Mouse (Mus musculus): Measurements from ENCODE around the gene Ccin.

The Ccin gene

DNA sequence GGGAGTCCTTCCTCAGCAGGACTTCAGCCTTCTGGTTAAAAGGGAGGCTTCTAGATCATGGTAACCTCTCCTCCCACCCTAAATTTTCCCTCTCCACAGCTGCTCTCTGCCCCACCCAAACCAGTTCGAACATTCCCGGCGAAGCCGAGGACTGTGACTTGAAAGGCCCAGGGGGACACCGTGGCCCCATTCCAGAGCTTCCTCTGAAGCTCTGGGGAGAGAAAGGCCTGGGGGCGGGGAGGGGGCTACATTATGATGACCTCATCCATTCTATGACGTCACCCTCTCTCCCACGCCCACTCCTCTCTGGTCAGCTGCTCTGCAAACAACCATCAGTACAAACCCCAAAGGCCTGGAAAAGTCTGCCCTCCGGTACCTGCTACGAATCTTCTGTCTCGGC, at the start of gene Ccin:
Ccin (plus strand) TSS at position 303 of the 400 bp plus-strand sequence.
- no peak for ATAC-seq (ENCODE audit: insufficient number of reproducible peaks, low FRiP score, low TSS enrichment)

DNA sequence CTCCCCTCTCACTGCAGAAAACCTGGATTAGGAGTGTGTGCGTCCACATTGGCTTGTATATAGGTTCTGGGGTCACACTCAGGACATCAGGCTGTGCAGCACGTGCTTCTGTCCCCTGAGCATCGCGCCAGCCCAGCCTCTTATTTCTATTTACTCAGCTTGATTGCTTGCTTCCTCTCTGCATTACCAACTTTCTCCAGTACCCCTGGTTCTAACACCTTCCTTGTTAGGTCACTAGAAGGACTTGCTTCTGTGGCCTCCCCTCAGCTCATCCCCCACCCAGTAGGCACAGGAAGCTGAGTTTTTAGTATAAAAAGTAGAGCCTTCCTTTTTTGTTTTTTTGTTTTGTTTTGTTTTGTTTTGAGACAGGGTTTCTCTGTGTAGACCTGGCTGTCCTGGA, 47.1 kb upstream of the Ccin start:
- ATAC-seq (ENCODE audit: insufficient number of reproducible peaks, low FRiP score, low TSS enrichment) = no peak

- no peak for ATAC-seq (ENCODE audit: insufficient number of reproducible peaks, low FRiP score, low TSS enrichment)
These were observed 46.3 kb upstream of the Ccin start for GRCm38 (mm10) chr4:43936749-43937674.

- ATAC-seq (ENCODE audit: insufficient number of reproducible peaks, low FRiP score, low TSS enrichment) = no peak
These were observed 42.0 kb upstream of the Ccin start for GRCm38 (mm10) chr4:43941315-43941714.

- ATAC-seq (ENCODE audit: insufficient number of reproducible peaks, low FRiP score, low TSS enrichment) = no peak
These were observed 40.9 kb upstream of the Ccin start for GRCm38 (mm10) chr4:43942421-43942820.

- no peak for ATAC-seq (ENCODE audit: insufficient number of reproducible peaks, low FRiP score, low TSS enrichment)
These were observed 35.7 kb upstream of the Ccin start for GRCm38 (mm10) chr4:43947571-43947970.

- no peak for ATAC-seq (ENCODE audit: insufficient number of reproducible peaks, low FRiP score, low TSS enrichment)
These were observed 25.9 kb upstream of the Ccin start, which contains the start of gene Glipr2 for GRCm38 (mm10) chr4:43957292-43957845. TSS of gene Glipr2 (plus strand) at chr4:43957401.

- no peak for ATAC-seq (ENCODE audit: insufficient number of reproducible peaks, low FRiP score, low TSS enrichment)
These were observed 25.3 kb upstream of the Ccin start for GRCm38 (mm10) chr4:43957846-43958461.

- ATAC-seq (ENCODE audit: insufficient number of reproducible peaks, low FRiP score, low TSS enrichment) = no peak
These were observed 23.6 kb upstream of the Ccin start for GRCm38 (mm10) chr4:43959523-43960179.

DNA sequence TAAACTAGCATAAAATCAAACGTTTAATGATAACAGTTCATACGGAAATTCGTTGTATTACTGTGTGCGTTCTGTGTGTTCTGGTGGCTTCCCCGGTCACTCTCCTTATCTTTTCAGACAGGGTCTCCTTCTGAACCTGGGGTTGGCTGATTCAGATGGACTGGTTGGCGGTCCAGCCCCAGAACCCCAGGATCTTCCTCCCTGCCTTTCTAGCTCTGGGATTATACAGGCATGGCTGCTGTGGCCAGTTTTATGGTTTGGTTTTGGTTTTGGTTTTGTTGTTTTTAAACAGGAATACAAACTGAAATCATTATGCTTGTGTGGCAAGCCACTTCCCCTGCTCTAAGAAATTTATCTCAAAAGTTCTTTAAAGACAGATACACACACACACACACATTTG, 23.1 kb upstream of the Ccin start:
- ATAC-seq (ENCODE audit: insufficient number of reproducible peaks, low FRiP score, low TSS enrichment) = no peak

DNA sequence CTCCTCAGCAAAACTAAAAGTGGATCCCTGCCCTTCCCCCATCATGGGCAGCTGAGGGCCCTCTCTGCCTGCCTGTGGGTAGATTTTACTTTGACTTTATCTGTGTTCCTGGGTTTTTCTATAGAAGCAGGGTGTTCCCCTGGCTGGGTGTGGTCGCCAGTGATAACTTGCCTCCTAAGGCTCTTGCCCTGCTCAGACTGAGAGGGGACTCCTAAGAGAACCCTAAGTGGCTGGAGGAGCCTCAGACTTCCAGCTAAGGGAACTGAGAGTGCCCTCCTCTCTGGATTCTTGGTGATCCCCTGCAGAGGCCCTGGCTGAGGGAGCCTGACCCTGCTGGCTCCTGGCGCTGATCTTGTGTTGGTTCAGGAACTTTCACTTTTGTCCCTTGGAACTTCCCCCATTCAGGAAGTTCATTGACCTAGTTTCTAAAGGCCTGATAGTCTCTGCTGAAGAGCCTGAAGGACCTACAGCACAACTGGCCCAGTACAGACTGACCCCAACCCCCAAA, 18.9 kb upstream of the Ccin start:
- ATAC-seq (ENCODE audit: insufficient number of reproducible peaks, low FRiP score, low TSS enrichment) = no peak

GRCm38 (mm10) chr4:43964951-43965684, 18.2 kb upstream of the Ccin start:
- ATAC-seq (ENCODE audit: insufficient number of reproducible peaks, low FRiP score, low TSS enrichment) = no peak

DNA sequence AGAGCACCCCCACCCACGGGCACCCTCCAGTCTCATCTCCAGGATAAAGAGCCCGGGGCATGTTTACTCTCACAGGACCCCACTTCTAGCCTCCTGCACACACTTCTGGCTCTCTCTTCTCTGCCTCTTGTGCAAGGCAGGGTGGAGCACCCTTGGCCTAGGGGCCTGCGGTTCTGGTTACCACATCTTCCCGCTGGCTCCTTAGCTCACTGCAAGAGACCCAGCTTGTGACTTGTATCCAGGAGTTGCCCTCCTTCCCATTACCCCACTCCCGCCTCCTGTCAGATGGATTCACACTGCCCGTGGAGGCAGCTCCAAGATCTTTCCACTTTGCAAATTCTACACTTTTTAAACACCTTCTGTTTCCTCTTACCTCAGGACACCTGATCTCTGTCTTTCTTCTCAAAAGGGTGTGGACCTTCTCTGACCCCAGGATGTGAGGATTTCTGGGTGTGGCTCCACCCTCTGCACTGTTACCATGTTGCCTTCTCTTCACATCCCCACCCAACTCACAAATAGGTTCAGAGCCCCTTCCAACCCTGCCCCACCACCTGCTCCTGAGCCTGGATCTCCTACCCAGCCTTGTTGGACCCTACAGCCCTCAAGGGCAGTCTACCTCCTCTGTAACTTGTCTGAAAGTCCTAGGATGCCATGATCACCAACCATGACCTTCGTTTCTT, 17.3 kb upstream of the Ccin start:
- ATAC-seq (ENCODE audit: insufficient number of reproducible peaks, low FRiP score, low TSS enrichment) = no peak

GRCm38 (mm10) chr4:43968650-43969049, 14.6 kb upstream of the Ccin start:
- ATAC-seq (ENCODE audit: insufficient number of reproducible peaks, low FRiP score, low TSS enrichment) = no peak

DNA sequence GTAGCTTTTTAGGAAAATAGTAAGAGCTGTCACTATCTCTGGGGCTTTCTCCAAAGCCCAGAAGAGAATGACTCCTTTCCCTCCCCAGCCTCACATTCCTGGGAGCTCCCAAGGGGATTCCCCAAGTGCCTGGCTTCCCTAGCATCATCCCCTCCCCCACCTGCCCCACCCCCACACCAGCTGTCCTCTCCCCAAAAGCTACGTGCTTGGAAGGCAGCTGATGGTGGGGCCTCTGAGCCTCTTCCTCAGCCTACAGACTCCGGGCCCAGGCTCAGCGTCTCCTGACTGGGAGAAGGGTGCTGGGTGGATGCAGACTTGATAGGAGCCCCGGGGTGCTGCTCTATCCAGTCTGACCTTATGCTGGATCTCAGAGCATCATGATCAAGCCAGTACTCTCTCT, 13.9 kb upstream of the Ccin start:
- no peak for ATAC-seq (ENCODE audit: insufficient number of reproducible peaks, low FRiP score, low TSS enrichment)

- ATAC-seq (ENCODE audit: insufficient number of reproducible peaks, low FRiP score, low TSS enrichment) = no peak
These were observed 12.6 kb upstream of the Ccin start for GRCm38 (mm10) chr4:43970393-43971330.

DNA sequence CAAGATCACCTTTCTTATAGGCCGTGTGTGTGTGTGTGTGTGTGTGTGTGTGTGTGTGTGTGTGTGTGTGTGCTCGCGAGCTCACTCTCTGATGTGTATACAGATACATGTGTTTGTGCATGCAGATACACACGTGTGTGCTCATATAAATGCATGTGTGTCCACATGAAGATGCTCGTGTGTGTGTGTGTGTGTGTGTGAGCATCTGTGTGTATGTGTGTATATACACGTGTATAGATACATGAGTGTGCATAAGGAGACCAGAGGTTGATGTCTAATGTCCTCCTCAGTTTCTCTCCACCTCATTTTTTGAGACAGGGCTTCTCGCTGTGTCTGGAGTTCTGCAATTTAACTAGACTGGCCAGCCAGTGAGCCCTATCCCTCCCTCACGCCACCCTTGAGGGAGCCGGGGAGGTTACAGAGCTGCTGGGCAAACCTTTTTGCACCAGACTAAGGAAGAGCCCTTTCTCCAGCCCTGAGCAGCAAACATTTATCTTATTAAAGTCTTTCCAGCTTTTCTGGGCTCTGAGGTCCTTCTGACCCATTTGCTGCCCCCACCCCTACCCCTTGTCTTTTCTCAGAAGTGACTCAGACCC, 11.6 kb upstream of the Ccin start:
- no peak for ATAC-seq (ENCODE audit: insufficient number of reproducible peaks, low FRiP score, low TSS enrichment)

GRCm38 (mm10) chr4:43972137-43972591, 11.1 kb upstream of the Ccin start:
- no peak for ATAC-seq (ENCODE audit: insufficient number of reproducible peaks, low FRiP score, low TSS enrichment)

Data from cerebellum, adult (tissue).